Mouse (Mus musculus) left cerebral cortex, postnatal 36 days (tissue): ENCODE results near the gene Retreg1. TPM values are rescaled to one million over a fixed set of nuclear protein-coding genes. Genes with fewer than 3 reads are reported as not detected.

ENCODE experiments used
- DNase-seq, 2 experiments: peaks; one replicate each; pipeline ENCODE4 v3.0.0; 2021 to 2022; ENCODE audit warnings: low spot score in 2 of 2, mixed read lengths in 1 of 2
- intact Hi-C: fragments of 180-260 bp; cut with DNase I; formaldehyde crosslinking; loops from one replicate; pipeline ENCODE4 v1.15.1; 2025
- total RNA-seq, 2 experiments: library from RNA; stranded (reverse); gene quantifications; 2 replicates each; pipeline ENCODE4 v1.2.3; 2021

Retreg1 gene
- total RNA-seq, 2 experiments from 2014 or later = 32.2 to 34.2 TPM

DNA sequence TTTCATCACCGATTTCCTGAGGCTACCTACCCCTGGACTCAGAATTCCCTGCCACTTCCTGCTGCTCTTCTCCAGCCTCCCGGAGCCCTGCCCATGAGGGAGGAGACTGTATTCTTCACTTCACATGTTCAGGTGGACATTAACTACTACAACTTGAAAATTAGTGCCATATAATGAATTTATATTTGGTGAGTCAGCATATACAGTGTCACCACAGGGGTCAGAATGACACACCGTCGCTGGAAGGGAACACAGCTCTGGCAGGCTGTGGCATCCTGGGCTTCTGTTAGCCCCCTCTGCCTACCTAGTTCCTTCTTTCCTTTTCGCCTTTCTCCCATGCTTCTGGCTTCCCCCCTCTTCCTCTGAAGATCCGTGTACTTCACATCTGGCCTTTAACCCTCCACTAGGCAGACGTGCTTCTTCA, 90.7 kb downstream of the Retreg1 start:
- DNase-seq = no peak
- intact Hi-C loops = no loop called here

DNA sequence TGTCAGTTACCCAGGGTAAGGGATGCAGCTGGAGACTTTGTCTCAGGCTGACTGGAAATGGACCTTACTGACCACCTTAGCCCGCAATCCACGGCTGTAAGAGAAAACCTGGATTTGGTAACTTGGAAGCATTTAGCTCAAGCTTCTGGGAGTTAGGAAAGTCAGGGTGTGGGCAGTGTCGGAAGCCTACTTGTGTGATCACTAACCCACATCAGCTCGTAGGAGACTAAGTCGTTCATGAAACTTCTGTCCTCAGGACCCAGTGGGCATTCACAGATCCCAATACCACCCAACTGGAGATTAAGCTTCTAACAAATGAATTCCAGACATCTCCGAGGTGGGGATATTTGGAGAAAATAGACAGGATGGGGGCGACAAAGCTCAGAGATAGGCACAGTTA, 91.4 kb downstream of the Retreg1 start:
- no peak for DNase-seq
- intact Hi-C loops = no loop called here

GRCm38 (mm10) chr15:25938496-25938895, 95.5 kb downstream of the Retreg1 start:
- intact Hi-C loops = no loop called here
- DNase-seq = no peak

DNA sequence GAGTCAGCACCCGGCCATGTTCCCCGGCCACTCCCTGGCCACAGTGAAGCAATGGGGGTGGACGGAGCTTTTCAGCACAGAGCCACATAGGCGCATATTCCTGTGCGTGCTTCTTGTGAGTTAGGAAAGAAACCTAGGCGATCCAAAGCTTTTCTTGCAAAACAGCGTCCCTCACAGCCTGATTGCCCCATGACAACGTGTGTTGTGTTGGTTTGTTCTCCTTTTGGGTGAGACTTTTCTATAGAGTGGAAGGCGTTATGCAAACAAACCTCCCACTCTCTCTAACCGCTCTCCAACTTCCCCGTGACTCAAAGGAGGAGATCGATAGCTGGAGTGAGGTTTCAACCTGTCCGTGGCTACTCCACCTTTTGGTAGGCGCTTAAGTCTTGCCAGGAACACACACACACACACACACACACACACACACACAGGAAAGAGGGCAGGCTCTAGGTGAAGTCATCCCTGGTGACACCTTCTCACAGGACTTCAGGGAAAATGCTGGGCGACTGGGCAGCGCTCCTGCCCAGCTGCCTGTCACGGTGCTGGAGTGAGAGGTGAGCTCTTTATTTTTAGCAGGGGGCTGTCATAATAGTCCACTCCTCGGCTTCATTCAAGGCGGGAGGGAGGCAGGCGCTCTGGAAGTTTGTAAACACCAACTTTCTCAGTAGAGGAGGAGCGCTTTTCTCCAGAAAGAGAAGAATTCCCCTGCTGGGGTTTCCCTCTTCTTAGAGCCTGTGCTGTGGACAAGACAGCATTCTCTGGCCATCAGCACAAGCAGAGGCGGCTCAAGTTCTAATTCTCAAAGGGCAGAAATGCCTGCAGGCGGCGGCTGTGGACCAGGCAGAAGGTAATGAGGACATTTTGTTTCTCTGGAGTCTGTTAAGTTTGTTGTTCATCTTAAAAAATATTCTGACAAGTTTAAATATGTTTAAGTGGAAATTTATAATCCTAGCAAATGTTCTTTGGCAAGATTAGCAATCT, 97.7 kb downstream of the Retreg1 start:
- intact Hi-C loops = no loop called here
- no peak for DNase-seq

DNA sequence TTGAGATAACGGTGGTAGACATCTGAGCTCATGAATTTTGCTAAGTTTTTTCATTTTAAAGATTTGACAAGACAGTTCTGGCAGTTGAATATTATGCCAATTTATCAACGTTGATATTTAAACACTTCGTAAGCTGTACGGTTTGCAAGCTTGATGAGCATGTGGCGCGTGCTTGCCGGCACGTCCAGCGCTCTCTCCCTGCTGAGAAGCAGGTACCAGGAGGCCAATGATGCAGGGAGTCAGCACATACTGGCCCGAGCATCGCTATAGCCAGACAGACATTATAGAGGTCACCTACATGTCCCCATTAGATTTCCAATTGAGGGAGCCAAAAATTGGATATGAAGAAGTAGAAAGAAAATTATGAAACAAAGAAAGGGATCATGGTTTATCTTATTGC, 98.5 kb downstream of the Retreg1 start:
- no peak for DNase-seq
- intact Hi-C loops = no loop called here

- intact Hi-C loops = no loop called here
- no peak for DNase-seq
Observed at GRCm38 (mm10) chr15:25942415-25942814, 99.4 kb downstream of the Retreg1 start.

GRCm38 (mm10) chr15:25943386-25944137, 100.6 kb downstream of the Retreg1 start:
- intact Hi-C loops = no loop called here
- DNase-seq = no peak

GRCm38 (mm10) chr15:25945224-25945623, 102.2 kb downstream of the Retreg1 start:
- DNase-seq = no peak
- intact Hi-C loops = no loop called here

DNA sequence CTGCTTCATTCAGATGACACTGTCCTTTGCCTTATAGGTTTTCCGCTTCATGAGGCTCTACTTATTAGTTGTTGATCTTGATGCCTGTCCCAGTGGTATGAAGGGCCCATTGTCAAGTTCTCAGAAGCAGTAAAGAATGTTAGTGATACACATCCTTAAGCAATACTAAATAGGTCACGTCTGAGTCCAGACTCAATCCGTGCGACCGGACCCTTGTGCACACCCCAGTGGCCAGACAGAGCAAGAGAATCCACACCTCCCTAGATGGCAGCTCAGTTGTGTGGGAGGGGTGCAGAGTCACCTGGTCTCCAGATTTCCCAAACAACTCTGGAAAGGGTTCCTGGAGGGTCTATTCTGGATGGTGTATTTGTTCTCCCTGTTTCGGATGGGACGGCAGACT, 103.5 kb downstream of the Retreg1 start:
- intact Hi-C loops = no loop called here
- DNase-seq = no peak

GRCm38 (mm10) chr15:25947383-25947782, 104.4 kb downstream of the Retreg1 start:
- no peak for DNase-seq
- intact Hi-C loops = no loop called here

- intact Hi-C loops = no loop called here
- no peak for DNase-seq
Observed at GRCm38 (mm10) chr15:25948257-25949223, 105.6 kb downstream of the Retreg1 start.

DNA sequence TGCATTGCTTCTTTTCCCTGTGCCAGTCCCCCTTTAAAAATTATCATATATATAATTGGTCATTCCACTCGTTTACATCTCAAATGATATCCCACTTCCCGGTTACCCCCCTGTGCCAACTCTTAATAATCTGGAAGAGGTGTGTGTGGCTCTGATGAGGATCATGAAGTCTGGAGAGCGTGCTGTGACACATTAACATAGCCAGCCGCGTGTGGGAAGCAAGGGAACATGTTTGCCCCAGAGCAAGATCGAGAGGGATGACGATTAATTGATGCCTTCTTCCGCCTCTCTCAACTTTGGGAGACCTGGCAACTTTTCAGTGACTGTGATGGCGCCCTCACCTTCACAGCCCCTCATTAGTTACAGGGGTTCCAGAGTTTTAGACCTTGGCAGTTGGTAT, 106.7 kb downstream of the Retreg1 start:
- DNase-seq = no peak
- intact Hi-C loops = loop anchor here (10.0 kb wide), 1 partner anchor 525 kb away; no protein-coding TSS in a partner anchor

- no peak for DNase-seq
- intact Hi-C loops = loop anchor here (10.0 kb wide), 1 partner anchor 526 kb away; no protein-coding TSS in a partner anchor
Observed at GRCm38 (mm10) chr15:25950584-25950983, 107.6 kb downstream of the Retreg1 start.

GRCm38 (mm10) chr15:25951037-25951436, 108.1 kb downstream of the Retreg1 start:
- DNase-seq = no peak
- intact Hi-C loops = loop anchor here (10.0 kb wide), 1 partner anchor 526 kb away; no protein-coding TSS in a partner anchor

GRCm38 (mm10) chr15:25956001-25956400, 113.0 kb downstream of the Retreg1 start:
- DNase-seq = no peak
- intact Hi-C loops = loop anchor here (5.0 to 10.0 kb wide), 2 partner anchors 149 to 531 kb away; no protein-coding TSS in a partner anchor

DNA sequence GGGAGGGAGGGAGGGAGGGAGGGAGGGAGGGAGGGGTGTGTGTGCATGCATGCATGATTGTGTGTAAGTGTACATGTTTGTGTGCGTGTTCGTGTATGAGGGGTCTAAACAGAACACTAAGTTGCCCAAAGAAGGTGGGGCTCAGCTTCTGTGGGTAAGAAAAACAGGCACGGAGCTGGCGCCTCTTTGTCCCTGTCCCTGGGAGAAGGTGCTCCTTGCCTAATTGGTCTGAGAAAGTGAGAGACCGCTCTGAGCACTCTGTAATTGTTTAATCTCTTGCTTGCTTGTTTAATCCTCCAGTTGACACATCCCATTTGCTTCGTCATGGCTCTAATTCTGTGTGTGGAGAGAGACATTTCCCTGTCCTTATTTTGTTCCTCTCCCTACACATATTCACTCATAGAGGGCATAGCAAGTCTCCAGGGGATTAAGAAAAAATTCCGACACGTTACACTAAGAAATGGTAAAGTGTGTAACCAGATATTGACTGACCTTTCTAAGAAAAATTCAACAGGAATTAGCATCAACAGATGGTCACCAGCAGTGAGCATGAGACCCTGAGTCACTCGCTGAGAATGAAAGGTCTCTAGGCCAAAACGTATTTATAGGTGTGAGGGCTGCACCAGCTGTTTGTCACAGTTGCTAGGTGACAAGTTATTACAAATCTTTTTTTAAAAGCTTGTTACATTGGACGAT, 113.6 kb downstream of the Retreg1 start:
- DNase-seq = no peak
- intact Hi-C loops = loop anchor here (5.0 to 10.0 kb wide), 2 partner anchors 149 to 532 kb away; no protein-coding TSS in a partner anchor

- intact Hi-C loops = loop anchor here (5.0 to 10.0 kb wide), 2 partner anchors 150 to 533 kb away; no protein-coding TSS in a partner anchor
- no peak for DNase-seq
Observed at GRCm38 (mm10) chr15:25957651-25958050, 114.7 kb downstream of the Retreg1 start.

- intact Hi-C loops = loop anchor here (5.0 to 10.0 kb wide), 2 partner anchors 152 to 535 kb away; no protein-coding TSS in a partner anchor
- no peak for DNase-seq
Observed at GRCm38 (mm10) chr15:25959375-25959774, 116.4 kb downstream of the Retreg1 start.
